Mouse (Mus musculus): Measurements from ENCODE around the gene Golga1. TPM values are rescaled to one million over a fixed set of nuclear protein-coding genes. Genes with fewer than 3 reads are reported as not detected.
A peak's percentile ranks its signal among the peaks of the same experiment; 100 is the strongest.
"Not testable (repeated sequence)": the region's sequence is repeated elsewhere in the genome, so short reads cannot be mapped to it uniquely, and the experiment has no call there.

Golga1 gene
- 10 to 100 TPM; 27.3 to 44.0 (median 35.9) TPM for total RNA-seq (2022)

DNA sequence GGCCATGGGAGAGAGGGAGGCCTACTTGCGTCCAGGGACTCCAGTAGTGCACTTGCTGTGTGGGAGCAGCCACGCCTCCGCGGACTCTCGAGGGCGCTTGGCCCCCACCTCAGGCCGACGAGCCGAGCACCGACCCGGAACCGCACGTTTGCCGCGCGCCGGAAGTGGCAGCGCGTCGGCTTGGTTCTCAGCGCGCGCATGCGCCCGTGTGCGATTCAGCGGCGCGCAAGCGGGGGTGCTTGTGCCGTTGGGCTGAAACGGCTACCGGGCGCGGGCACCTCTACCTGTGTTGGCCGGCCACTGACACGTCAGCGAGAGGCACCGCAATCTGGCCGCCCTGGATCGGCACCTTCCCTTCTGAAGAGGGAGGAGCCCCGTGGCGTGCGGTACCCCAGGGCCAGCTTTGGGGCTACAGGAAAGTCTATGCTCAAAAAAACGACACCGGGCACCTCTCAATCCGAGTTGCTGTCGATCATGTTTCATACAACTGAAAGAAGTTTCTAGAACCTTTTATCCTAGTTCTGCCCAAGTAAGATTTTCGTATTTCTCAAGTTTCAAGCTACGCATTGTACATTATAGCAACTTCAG lies at the start of gene Golga1:
Gene Golga1 (minus strand): TSS at position 142 of the 588 bp plus-strand sequence.
- DNase-seq (ENCODE audit: low spot score in 2 of 2) = peak; percentile 83 to 85

- DNase-seq (ENCODE audit: low spot score in 2 of 2) = no peak
These were observed 48.8 kb upstream of the Golga1 start for GRCm38 (mm10) chr2:39114093-39114492.

DNA sequence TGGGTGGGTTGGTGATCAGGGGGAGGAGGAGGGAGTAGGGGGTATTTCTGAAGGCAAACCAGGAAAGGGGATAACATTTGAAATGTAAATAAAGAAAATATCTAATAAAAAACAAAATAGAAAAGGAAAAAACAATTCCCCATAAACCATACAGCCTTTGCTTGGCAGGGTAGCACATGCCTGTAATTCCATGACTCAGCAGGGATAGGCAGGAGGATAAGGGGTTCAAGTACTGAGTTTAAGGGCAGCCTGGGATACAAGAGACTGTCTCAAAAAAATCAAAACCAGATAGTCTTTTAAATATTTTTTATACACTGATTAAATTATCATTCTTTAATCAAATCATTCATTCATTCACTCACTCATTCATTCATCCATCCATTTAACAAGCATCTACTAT lies 45.2 kb upstream of the Golga1 start:
- DNase-seq (ENCODE audit: low spot score in 2 of 2) = no peak

DNA sequence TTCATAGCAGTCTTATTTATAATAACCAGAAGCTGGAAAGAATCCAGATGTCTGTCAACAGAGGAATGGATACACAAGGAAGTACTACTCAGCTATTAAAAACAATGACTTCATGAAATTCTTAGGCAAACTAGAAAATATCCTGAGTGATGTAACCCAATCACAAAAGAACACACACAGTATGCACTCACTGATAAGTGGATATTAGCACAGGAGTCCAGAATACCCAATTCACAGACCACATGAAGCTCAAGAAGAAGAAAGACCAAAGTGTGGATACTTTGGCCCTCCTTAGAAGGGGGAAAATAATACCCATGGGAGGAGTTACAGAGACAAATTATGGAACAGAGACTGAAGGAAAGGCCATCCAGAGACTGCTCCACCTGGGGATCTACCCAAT lies 44.4 kb upstream of the Golga1 start:
- not testable (repeated sequence) for DNase-seq (ENCODE audit: low spot score in 2 of 2)

DNA sequence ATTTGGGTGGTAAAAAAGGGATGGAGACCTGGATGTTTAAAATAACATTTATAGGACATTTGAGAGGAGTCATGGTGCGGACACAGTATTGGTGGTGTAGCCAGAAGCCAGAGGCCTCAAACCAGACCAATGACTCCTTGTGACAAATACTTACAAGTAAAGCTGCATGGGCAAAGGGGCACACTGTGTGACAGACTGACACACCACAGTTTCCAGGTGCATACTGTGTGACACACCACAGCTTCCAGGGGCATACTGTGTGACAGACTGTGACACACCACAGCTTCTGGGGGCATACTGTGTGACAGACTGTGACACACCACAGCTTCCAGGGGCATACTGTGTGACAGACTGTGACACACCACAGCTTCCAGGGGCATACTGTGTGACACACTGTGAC lies 34.6 kb upstream of the Golga1 start:
- DNase-seq (ENCODE audit: low spot score in 2 of 2) = not testable (repeated sequence)

GRCm38 (mm10) chr2:39097993-39098392 lies 32.7 kb upstream of the Golga1 start:
- DNase-seq (ENCODE audit: low spot score in 2 of 2) = no peak

- no peak for DNase-seq (ENCODE audit: low spot score in 2 of 2)
These were observed 26.6 kb upstream of the Golga1 start for GRCm38 (mm10) chr2:39091966-39092365.

DNA sequence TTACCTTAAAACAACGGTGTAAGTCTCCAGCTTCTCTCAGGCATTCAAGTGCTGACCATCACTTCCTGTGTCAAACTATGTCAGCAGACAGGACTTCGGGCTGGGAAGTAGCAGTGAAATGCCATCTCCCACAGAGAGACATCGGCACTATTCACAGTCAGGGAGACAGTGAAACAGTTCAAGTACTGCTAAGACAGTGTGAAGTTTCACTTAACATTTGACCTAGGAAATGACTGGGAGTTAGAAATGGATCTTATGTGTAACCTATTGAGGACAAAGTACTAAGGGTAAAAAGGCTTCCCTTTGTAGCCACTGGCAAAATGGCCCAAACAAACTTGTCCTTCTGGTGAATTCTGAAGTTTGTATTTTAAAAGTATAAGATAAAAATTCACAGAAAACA lies 17.4 kb upstream of the Golga1 start:
- no peak for DNase-seq (ENCODE audit: low spot score in 2 of 2)

DNA sequence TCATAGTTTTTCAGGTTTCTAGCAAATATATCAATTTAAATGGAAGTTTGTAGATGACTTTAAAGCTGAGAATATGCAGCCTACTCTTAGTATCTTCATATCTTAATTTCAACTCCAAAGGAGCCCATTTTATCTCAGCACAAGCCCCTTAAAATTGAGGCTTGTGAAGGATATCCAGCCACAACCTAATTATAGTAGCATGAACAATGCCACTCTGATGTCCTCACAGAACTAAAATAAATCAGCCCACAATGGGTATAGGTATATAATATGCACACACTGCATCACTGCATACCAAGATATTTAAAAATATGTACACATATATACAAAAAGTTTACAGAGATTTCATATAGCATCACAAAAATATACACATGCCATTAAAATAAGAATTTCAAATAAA lies 5.3 kb upstream of the Golga1 start:
- DNase-seq (ENCODE audit: low spot score in 2 of 2) = no peak

DNA sequence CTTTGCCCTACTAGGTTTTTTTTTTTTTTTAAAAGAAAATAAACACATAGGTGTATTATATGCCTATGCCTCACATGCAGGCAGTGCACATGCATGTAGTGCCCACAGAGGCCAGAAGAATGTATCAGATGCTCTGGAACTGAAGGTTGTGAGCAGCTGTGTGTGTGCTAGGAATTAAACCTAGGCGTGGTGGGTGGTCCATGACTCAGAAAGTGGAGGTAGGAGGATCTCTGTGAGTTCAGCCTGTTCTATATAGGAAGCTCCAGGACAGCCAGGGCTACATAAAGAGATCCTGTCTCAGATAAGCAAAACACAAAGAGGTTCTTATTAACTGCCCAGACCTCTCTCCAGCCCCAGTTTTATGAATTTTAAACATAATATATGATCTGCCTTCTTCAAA lies 3.8 kb upstream of the Golga1 start:
- no peak for DNase-seq (ENCODE audit: low spot score in 2 of 2)

DNA sequence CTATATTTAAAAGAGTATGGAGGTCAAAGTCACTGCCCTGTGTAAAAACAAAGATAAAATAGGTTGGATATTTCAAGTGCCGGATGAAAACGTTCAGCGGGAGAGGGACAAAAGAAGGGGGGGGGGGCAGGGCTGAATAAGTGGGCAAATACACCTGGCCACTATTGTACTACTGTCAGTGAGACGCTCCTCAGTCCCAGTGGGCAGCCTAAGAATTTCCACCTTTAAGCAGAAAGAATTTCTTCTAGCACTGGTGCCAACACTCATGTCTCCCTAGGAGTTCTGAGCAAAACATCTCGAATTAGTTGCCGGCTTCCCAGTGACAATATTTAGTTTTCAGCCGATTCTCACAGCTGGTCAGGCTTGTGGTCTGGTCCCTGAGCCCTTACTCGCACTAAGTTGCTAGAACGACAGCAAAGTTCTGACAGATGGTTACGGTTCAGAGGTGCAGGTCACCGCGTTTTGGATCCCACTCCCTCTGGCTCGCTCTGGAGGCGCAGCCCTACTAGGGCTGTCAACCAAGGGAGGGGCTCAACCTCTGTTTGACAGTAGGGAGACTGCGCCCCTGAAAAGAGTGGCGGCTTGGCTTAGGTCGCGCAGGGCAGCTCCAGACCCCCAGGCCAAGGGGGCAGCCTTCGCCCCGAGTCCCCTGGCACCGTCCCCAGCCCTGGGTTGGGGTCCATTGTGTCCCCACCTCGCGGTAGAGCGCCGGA lies 498 bp downstream of the Golga1 start:
- peak in 1 of 2 experiments; percentile 17 for DNase-seq (ENCODE audit: low spot score in 2 of 2)

DNA sequence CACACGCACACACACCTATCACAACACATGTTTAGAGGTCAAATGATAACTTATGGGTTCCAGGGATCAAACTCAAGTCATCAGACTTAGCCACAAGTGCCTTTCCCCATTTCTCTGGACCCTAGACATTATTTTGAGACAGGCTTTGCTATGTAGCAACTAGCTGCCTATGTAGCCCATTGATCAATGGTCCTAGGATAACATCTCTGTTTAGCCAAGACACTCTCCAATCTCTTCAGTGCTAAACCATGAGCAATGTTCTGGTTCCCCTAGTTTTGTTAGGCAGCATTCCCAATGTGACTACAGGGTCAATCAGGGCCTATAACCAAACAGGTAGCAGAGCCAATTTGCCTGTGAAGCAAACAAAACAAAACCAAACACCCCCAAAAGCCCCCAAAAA lies 16.8 kb downstream of the Golga1 start:
- DNase-seq (ENCODE audit: low spot score in 2 of 2) = no peak

DNA sequence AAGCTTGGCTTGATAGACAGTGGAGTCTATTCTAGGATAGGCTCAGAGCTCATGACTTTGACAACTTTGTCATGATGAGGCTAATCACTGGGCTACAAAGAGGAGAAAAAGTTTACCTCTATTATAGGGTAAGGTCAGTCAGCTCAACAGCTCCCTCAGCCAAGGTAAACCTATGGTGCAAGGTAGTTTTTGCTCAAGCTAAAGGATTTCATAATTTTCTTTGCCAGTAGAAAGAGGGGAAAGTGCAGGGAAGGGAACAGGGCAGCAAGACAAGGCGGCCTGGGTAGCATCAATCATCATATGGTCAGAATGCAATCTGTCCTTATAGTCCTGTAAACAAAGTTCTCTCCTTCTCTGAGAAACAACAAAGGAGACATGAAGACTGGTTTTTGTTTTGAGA lies 25.1 kb downstream of the Golga1 start:
- DNase-seq (ENCODE audit: low spot score in 2 of 2) = no peak

GRCm38 (mm10) chr2:39031611-39032010 lies 33.7 kb downstream of the Golga1 start:
- no peak for DNase-seq (ENCODE audit: low spot score in 2 of 2)

GRCm38 (mm10) chr2:39020004-39020403 lies 45.3 kb downstream of the Golga1 start:
- DNase-seq (ENCODE audit: low spot score in 2 of 2) = no peak

DNA sequence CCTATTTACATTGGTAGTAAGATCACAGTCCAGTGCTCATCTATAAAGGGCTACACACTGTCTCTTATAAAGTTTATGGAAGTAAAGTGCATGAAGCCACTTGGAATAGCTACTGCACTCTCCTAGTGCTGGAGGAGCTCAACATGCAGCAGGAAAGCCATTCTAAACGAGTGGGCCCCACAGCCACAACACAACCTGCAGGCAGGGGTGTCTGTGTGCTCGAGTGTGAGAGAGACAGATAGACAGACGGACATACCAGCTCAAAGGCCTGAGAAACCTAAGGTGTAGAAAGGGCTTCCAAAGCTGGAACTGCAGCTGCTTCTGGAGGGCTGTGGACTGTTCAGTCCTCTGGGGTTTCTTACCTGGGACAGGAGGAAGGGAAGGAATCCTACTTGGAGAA lies 48.8 kb downstream of the Golga1 start:
- DNase-seq (ENCODE audit: low spot score in 2 of 2) = no peak

DNA sequence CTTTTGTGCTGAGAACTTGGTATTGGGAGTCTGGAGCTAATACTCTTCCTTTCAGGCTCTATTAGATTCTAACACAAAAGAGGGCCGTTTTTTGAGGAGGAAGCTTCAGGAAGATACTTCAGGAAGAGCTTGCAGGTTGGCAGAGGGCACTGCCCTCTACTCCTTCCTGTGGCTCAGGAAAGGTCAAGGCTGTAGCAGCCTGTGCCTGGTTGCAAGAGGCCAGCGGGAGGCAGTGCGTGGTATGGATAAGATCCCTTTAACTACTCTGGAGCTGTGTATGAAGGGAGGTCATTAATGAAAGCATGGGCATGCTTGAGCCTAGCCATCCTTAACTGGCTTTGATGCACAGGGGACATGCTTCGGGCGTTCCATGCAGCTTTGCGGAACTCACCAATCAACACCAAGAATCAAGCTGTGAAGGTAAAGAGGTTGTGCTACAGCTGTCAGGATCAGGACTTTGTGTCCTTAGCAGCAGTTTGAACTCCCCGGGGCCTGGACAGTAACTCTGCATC lies 52.5 kb downstream of the Golga1 start:
- DNase-seq (ENCODE audit: low spot score in 2 of 2) = no peak

GRCm38 (mm10) chr2:39011971-39012370 lies 53.4 kb downstream of the Golga1 start:
- DNase-seq (ENCODE audit: low spot score in 2 of 2) = no peak

- DNase-seq (ENCODE audit: low spot score in 2 of 2) = no peak
These were observed 54.1 kb downstream of the Golga1 start for GRCm38 (mm10) chr2:39011264-39011663.

DNA sequence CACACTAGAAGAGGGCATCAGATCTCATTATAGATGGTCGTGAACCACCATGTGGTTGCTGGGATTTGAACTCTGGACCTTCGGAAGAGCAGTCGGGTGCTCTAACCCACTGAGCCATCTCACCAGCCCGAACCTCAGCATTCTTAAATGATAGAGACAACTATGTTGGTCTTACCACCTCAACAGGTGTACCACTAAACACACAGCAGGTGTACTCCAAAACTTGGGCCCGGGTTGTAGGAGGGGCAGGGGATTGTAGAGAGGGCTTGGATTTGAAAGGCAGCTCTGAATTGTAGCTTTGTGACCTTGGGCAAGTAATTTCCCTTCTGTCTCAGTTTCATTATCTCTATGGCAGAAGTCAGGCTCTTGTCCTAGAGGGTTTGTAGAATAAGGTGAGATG lies 55.2 kb downstream of the Golga1 start:
- not testable (repeated sequence) for DNase-seq (ENCODE audit: low spot score in 2 of 2)

DNA sequence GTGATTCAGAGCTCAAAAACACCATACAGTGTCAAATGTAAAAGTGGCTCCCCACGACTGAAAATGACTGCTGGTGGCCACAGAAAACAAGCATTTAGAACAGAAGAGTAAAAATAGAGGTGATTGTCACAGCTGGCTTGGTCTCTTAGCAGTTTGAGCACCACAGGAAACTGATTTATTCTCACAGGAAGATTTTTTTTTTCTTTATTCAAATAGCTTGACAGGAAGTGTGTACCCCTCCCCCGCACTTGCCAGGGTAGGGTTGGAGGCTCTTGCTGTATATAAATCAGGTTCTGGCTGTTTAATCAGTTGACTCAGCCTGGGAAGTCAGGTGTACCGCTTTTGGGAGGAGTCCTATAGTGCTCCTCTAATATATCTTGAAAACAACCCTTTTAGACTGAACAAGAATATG lies 56.4 kb downstream of the Golga1 start:
- DNase-seq (ENCODE audit: low spot score in 2 of 2) = no peak

- DNase-seq (ENCODE audit: low spot score in 2 of 2) = peak in 1 of 2 experiments; percentile 35
These were observed 56.9 kb downstream of the Golga1 start for GRCm38 (mm10) chr2:39008350-39008851.

DNA sequence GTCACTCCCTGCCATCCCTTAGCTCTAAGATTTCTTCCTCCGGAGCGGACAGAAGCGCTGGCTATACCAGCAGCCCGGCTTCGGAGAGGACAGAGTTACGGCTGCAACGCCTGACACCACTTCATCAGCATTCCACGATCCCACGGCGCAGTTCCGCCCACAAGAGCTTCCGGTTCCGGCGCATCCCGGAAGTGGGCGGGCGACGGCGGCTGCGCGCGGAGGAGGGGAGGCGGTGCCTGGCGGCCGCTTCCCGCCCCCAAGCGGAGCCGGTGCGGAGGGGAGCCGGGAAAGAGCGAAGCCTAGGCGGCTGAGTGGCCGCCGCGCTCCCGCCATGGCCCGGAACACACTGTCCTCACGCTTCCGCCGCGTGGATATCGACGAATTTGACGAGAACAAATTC lies 57.5 kb downstream of the Golga1 start:
- peak; percentile 88 to 93 for DNase-seq (ENCODE audit: low spot score in 2 of 2)

Measured in layer of hippocampus, adult 8-10 months (tissue).